Mouse (Mus musculus) limb, embryonic 14.5 days (tissue): ENCODE data around the gene Trpm5. TPM values are rescaled to one million over a fixed set of nuclear protein-coding genes. Genes with fewer than 3 reads are reported as not detected.
A peak's percentile ranks its signal among the peaks of the same experiment; 100 is the strongest.

ENCODE experiments used
- ATAC-seq: fragments of 200-750 bp; cut with Nextera tagmentation; 2 replicates; pipeline ENCODE4 v1.8.0; 2017; ENCODE audit warnings: low read depth, moderate number of reproducible peaks, moderate TSS enrichment; ENCODE audit not compliant: low FRiP score
- DNase-seq: peaks from one replicate; pipeline ENCODE4 v3.0.0-alpha.2; 2015; ENCODE audit warnings: low spot score
- H3K27ac ChIP-seq: fragments of 300-500 bp; sonication (generic); replicated peaks from 2 replicates; pipeline ENCODE4 v1.5.1; 2014; ENCODE audit warnings: low read depth, mild to moderate bottlenecking, low read length, moderate library complexity, mixed read lengths
- H3K27me3 ChIP-seq: fragments of 300-500 bp; sonication (generic); 2 replicates; pipeline ENCODE4 v1.6.1; 2014; ENCODE audit warnings: low read length, mixed read lengths; ENCODE audit not compliant: control insufficient read depth, insufficient read depth
- H3K36me3 ChIP-seq: fragments of 300-500 bp; sonication (generic); 2 replicates; pipeline ENCODE4 v1.6.1; 2014; ENCODE audit warnings: mild to moderate bottlenecking, low read length, moderate library complexity, mixed read lengths; ENCODE audit not compliant: control insufficient read depth, insufficient read depth
- H3K4me1 ChIP-seq: fragments of 300-500 bp; sonication (generic); 2 replicates; pipeline ENCODE4 v1.6.1; 2014; ENCODE audit warnings: antibody characterized with exemption, low read length, mixed read lengths; ENCODE audit not compliant: control insufficient read depth, insufficient read depth
- H3K4me2 ChIP-seq: fragments of 300-500 bp; sonication (generic); replicated peaks from 2 replicates; pipeline ENCODE4 v1.6.1; 2014; ENCODE audit warnings: low read depth, mild to moderate bottlenecking, low read length, moderate library complexity; ENCODE audit not compliant: severe bottlenecking
- H3K4me3 ChIP-seq: fragments of 300-500 bp; sonication (generic); replicated peaks from 2 replicates; pipeline ENCODE4 v1.5.1; 2014; ENCODE audit warnings: low read length
- H3K9ac ChIP-seq: fragments of 300-500 bp; sonication (generic); 2 replicates; pipeline ENCODE4 v1.6.1; 2014; ENCODE audit warnings: mild to moderate bottlenecking, low read depth, low read length, moderate library complexity; ENCODE audit not compliant: severe bottlenecking
- H3K9me3 ChIP-seq: fragments of 300-500 bp; sonication (generic); 2 replicates; pipeline ENCODE4 v1.6.1; 2016; ENCODE audit warnings: low read length; ENCODE audit not compliant: control insufficient read depth
- POLR2A ChIP-seq: fragments of 200-500 bp; IDR thresholded peaks from 2 replicates; pipeline ENCODE4 v1.8.0; 2012; ENCODE audit warnings: inconsistent platforms, mild to moderate bottlenecking, moderate library complexity, borderline replicate concordance; ENCODE audit not compliant: insufficient read depth, insufficient read length; ENCODE audit errors: extremely low read depth
- WGBS: fragments of 180-500 bp; shearing (Covaris S2); extraction: QIAGEN DNeasy Blood & Tissue Kit; methylation state at CpG from one replicate; pipeline ENCODE4 v1.1.7; 2014; 5-methylcytosine and 5-hydroxymethylcytosine counted together
- polyA plus RNA-seq, 2 experiments: library from polyadenylated mRNA; depleted of rRNA in 1 of 2; stranded (reverse) in 1 of 2; unstranded in 1 of 2; fragments of >200 nt; fragmentation: Nextera tagmentation in 1 of 2; extraction: Ambion mirVana in 1 of 2; gene quantifications; 2 replicates each; pipeline versions ENCODE4 v1.2.1 to v1.2.3; 2012 to 2014

The Trpm5 gene
- polyA plus RNA-seq, 2 experiments = 24.1 to 63.4 TPM

GRCm38 (mm10) chr7:143106672-143107465 lies 12.4 kb upstream of the Trpm5 start:
- no peaks in the 10 kb centered on the region for H3K36me3 ChIP-seq
- peak overlapping the region; percentile 40; the same call in 1 of the 2 replicates for H3K9ac ChIP-seq
- no peak for TF ChIP-seq POLR2A
- ATAC-seq (no peak), DNase-seq (no peak)
- WGBS = 10% methylated on average over 36 of the region's 57 CpGs
- peak overlapping the region; percentile 37 for H3K4me3 ChIP-seq
- peak overlapping the region; percentile 67 for H3K4me2 ChIP-seq
- no peaks in the 10 kb centered on the region for H3K9me3 ChIP-seq
- H3K27ac ChIP-seq = no peak overlapping the region
- H3K4me1 ChIP-seq = peaks cover 2% of the 10 kb centered on the region; the same call in 1 of the 2 replicates
- peaks cover 47% of the 10 kb centered on the region for H3K27me3 ChIP-seq

- no peak for TF ChIP-seq POLR2A
- Histone ChIP-seq H3K36me3 (no peaks in the 10 kb centered on the region), H3K27ac (no peak within 1 kb of the TSS), H3K4me1 (peaks cover 2% of the 10 kb centered on the region; the same call in 1 of the 2 replicates), H3K4me3 (peak within 1 kb of the TSS; percentile 37), H3K27me3 (peaks cover 47% of the 10 kb centered on the region), H3K9me3 (no peaks in the 10 kb centered on the region), H3K9ac (peak within 1 kb of the TSS; percentile 40; the same call in 1 of the 2 replicates), H3K4me2 (peak within 1 kb of the TSS; percentile 67)
- ATAC-seq (no peak), DNase-seq (no peak)
- WGBS = 71% methylated on average over 4 of the region's 4 CpGs
Measured at GRCm38 (mm10) chr7:143106062-143106461, 11.6 kb upstream of the Trpm5 start, which contains the start of gene Kcnq1. Kcnq1 (plus strand) TSS chr7:143106362.

- no peak for ATAC-seq
- 69% methylated on average over 11 of the region's 11 CpGs for WGBS
- Histone ChIP-seq H3K36me3 (no peaks in the 10 kb centered on the region), H3K27me3 (peaks cover 47% of the 10 kb centered on the region), H3K4me1 (peaks cover 2% of the 10 kb centered on the region; the same call in 1 of the 2 replicates), H3K27ac (no peak overlapping the region), H3K9me3 (no peaks in the 10 kb centered on the region), H3K4me2 (no peak overlapping the region), H3K9ac (no peak overlapping the region), H3K4me3 (no peak overlapping the region)
- no peak for DNase-seq
- no peak for TF ChIP-seq POLR2A
Measured at GRCm38 (mm10) chr7:143105258-143105897, 10.9 kb upstream of the Trpm5 start.

GRCm38 (mm10) chr7:143100759-143101158 lies 6.3 kb upstream of the Trpm5 start:
- TF ChIP-seq POLR2A = no peak
- no peak for DNase-seq
- no peak overlapping the region for H3K9ac ChIP-seq
- peaks cover 12% of the 10 kb centered on the region for H3K27me3 ChIP-seq
- ATAC-seq = no peak
- no peak overlapping the region for H3K27ac ChIP-seq
- H3K9me3 ChIP-seq = no peaks in the 10 kb centered on the region
- H3K36me3 ChIP-seq = no peaks in the 10 kb centered on the region
- no peaks in the 10 kb centered on the region for H3K4me1 ChIP-seq
- H3K4me3 ChIP-seq = no peak overlapping the region
- WGBS = 61% methylated on average over 4 of the region's 4 CpGs
- H3K4me2 ChIP-seq = no peak overlapping the region

GRCm38 (mm10) chr7:143095554-143095907 lies 1.1 kb upstream of the Trpm5 start:
- Histone ChIP-seq H3K4me3 (no peak overlapping the region), H3K27ac (no peak overlapping the region), H3K4me1 (peaks cover 4% of the 10 kb centered on the region; the same call in 1 of the 2 replicates), H3K4me2 (no peak overlapping the region), H3K36me3 (no peaks in the 10 kb centered on the region), H3K27me3 (no peaks in the 10 kb centered on the region), H3K9me3 (no peaks in the 10 kb centered on the region), H3K9ac (no peak overlapping the region)
- ATAC-seq = no peak
- WGBS = 71% methylated on average over 1 of the region's 1 CpGs
- no peak for TF ChIP-seq POLR2A
- DNase-seq = no peak
